10 mouse cellular contexts compared by ENCODE assay signal in genomic region chr19:4155223-4156072, GRCm38 (mm10). TPM values are rescaled to one million over a fixed set of nuclear protein-coding genes. Genes with fewer than 3 reads are reported as not detected.
DNase-seq lines count a peak whose midpoint lies in the region; ATAC-seq and TF ChIP-seq lines count a peak whose summit lies in the region.
"Had no signal": no experiment of that assay in that cellular context is flagged by ENCODE, and none has a peak within 500 bp of the region (broad histone marks: within the 10 kb centered on the region; RNA-seq: fewer than 3 reads in every experiment).

No protein-coding gene starts in this region.

- peaks cover 80% of the 10 kb centered on the region for H3K36me3 ChIP-seq in heart, embryonic 10.5 days
- peaks cover 83% of the 10 kb centered on the region for H3K36me3 ChIP-seq in midbrain, embryonic 13.5 days
- H3K36me3 ChIP-seq in midbrain, embryonic 16.5 days (ENCODE audit: control insufficient read depth, insufficient read depth, low read length) = peaks cover 32% of the 10 kb centered on the region
- peaks cover 34% of the 10 kb centered on the region for H3K36me3 ChIP-seq in stomach, postnatal 0 days (ENCODE audit: control insufficient read depth, insufficient read depth, low read length)

- H3K4me2 ChIP-seq in midbrain, embryonic 13.5 days (replicated peaks) = no peak overlapping the region
- no peak overlapping the region for H3K4me2 ChIP-seq in midbrain, embryonic 16.5 days (ENCODE audit: low read length)
- no peak overlapping the region for H3K4me2 ChIP-seq in stomach, postnatal 0 days (replicated peaks; ENCODE audit: low read depth)
- H3K4me2 ChIP-seq: lung, embryonic 15.5 days had no signal

- intact Hi-C loops in heart, postnatal 10 days (cut with DNase I) = no loop called here
- intact Hi-C loops in gastrocnemius, adult 2 months (cut with DNase I) = no loop called here

- TF ChIP-seq CTCF in stomach, postnatal 0 days (IDR thresholded peaks at IDR 0.05; ENCODE audit: low read depth) = no peak
- no peak for TF ChIP-seq CTCF in gastrocnemius, adult 2 months (IDR thresholded peaks at IDR 0.05)

- no peaks in the 10 kb centered on the region for H3K27me3 ChIP-seq in heart, embryonic 10.5 days (ENCODE audit: insufficient read depth, poor library complexity, severe bottlenecking)
- H3K27me3 ChIP-seq in midbrain, embryonic 13.5 days = no peaks in the 10 kb centered on the region
- H3K27me3 ChIP-seq in midbrain, embryonic 16.5 days (ENCODE audit: control insufficient read depth, insufficient read depth, low read depth, low read length) = no peaks in the 10 kb centered on the region
- no peaks in the 10 kb centered on the region for H3K27me3 ChIP-seq in stomach, postnatal 0 days (ENCODE audit: control insufficient read depth, insufficient read depth, low read length)
- H3K27me3 ChIP-seq: lung, embryonic 15.5 days had no signal

- peaks cover 48% of the 10 kb centered on the region for H3K4me1 ChIP-seq in heart, embryonic 10.5 days
- peaks cover 8% of the 10 kb centered on the region; the same call in 1 of the 2 replicates for H3K4me1 ChIP-seq in midbrain, embryonic 13.5 days (replicated peaks)
- H3K4me1 ChIP-seq in midbrain, embryonic 16.5 days (ENCODE audit: control insufficient read depth, insufficient read depth, low read length) = no peaks in the 10 kb centered on the region
- no peaks in the 10 kb centered on the region for H3K4me1 ChIP-seq in stomach, postnatal 0 days (replicated peaks; ENCODE audit: control insufficient read depth, insufficient read depth)
- H3K4me1 ChIP-seq: lung, embryonic 15.5 days had no signal

- no peak for DNase-seq in heart, embryonic 10.5 days (ENCODE audit: low spot score)
- DNase-seq in heart, postnatal 10 days = no peak
- no peak for DNase-seq in stomach, postnatal 0 days (ENCODE audit: low spot score)
- DNase-seq in gastrocnemius, adult 2 months = no peak
- DNase-seq: kidney, adult 9 months had no signal

- no peak for ATAC-seq in midbrain, embryonic 13.5 days
- no peak for ATAC-seq in midbrain, embryonic 16.5 days
- peak; percentile 33 for ATAC-seq in activated CD4-positive, CD25-positive, alpha-beta regulatory T cell, adult 4 months
- peak; percentile 32 for ATAC-seq in megakaryocyte-erythroid progenitor cell, adult 5-6 weeks (replicated peaks; ENCODE audit: low FRiP score, low TSS enrichment, poor library complexity, severe bottlenecking)
- ATAC-seq in stomach, postnatal 0 days (ENCODE audit: low FRiP score, low TSS enrichment) = no peak

- 81% methylated on average over 6 of the region's 6 CpGs for WGBS in heart, embryonic 10.5 days
- WGBS in midbrain, embryonic 13.5 days = 68% methylated on average over 6 of the region's 6 CpGs
- WGBS in midbrain, embryonic 16.5 days = 73% methylated on average over 6 of the region's 6 CpGs
- WGBS in stomach, postnatal 0 days = 80% methylated on average over 6 of the region's 6 CpGs

- H3K27ac ChIP-seq in heart, embryonic 10.5 days = peak overlapping the region; percentile 47
- peak overlapping the region; percentile 19; the same call in 1 of the 2 replicates for H3K27ac ChIP-seq in midbrain, embryonic 13.5 days
- no peak overlapping the region for H3K27ac ChIP-seq in midbrain, embryonic 16.5 days (ENCODE audit: low read length)
- H3K27ac ChIP-seq in stomach, postnatal 0 days (replicated peaks) = no peak overlapping the region
- no peak overlapping the region for H3K27ac ChIP-seq in gastrocnemius, adult 2 months
- H3K27ac ChIP-seq: lung, embryonic 15.5 days had no signal

- no peaks in the 10 kb centered on the region for H3K9me3 ChIP-seq in heart, embryonic 10.5 days
- H3K9me3 ChIP-seq in midbrain, embryonic 13.5 days = no peaks in the 10 kb centered on the region
- no peaks in the 10 kb centered on the region for H3K9me3 ChIP-seq in midbrain, embryonic 16.5 days (replicated peaks; ENCODE audit: control insufficient read depth, low read length, poor library complexity, severe bottlenecking)
- no peaks in the 10 kb centered on the region for H3K9me3 ChIP-seq in stomach, postnatal 0 days (ENCODE audit: control insufficient read depth, low read length)
- H3K9me3 ChIP-seq: lung, embryonic 15.5 days had no signal

- H3K4me3 ChIP-seq in heart, embryonic 10.5 days = peak overlapping the region; percentile 8; the same call in 1 of the 2 replicates
- H3K4me3 ChIP-seq in midbrain, embryonic 13.5 days (replicated peaks) = no peak overlapping the region
- H3K4me3 ChIP-seq in midbrain, embryonic 16.5 days (ENCODE audit: low read depth, low read length) = no peak overlapping the region
- H3K4me3 ChIP-seq in stomach, postnatal 0 days (ENCODE audit: low read depth, low read length) = no peak overlapping the region
- no peak overlapping the region for H3K4me3 ChIP-seq in gastrocnemius, adult 2 months
- H3K4me3 ChIP-seq: lung, embryonic 15.5 days had no signal

- H3K9ac ChIP-seq in midbrain, embryonic 13.5 days (replicated peaks) = peak overlapping the region; percentile 37; the same call in 1 of the 2 replicates
- no peak overlapping the region for H3K9ac ChIP-seq in midbrain, embryonic 16.5 days (ENCODE audit: low read depth, low read length)
- H3K9ac ChIP-seq in stomach, postnatal 0 days (ENCODE audit: low read length) = no peak overlapping the region
- H3K9ac ChIP-seq: lung, embryonic 15.5 days had no signal

- no peak for TF ChIP-seq EP300 in stomach, postnatal 0 days (optimal IDR thresholded peaks at IDR 0.05)

RNA-seq across cellular contexts. Expression of gene Ptprcap, which starts 2.0 kb away (rescaled TPM):
- polyA plus RNA-seq in heart, embryonic 10.5 days (2016; fragmentation: Nextera tagmentation; extraction: Ambion mirVana) = 1.8 and 4.4 TPM in 2 replicates
- 1 to 10 TPM; 1.6 to 2.2 TPM for total RNA-seq in heart, postnatal 10 days (2021)
- 0.24 and 0.50 TPM in 2 replicates for polyA plus RNA-seq in midbrain, embryonic 13.5 days (2015; fragmentation: Nextera tagmentation; extraction: Ambion mirVana)
- 0.28 TPM in 1 of 2 replicates, not detected in the other for polyA plus RNA-seq in midbrain, embryonic 16.5 days (2015; fragmentation: Nextera tagmentation; extraction: Ambion mirVana)
- polyA plus RNA-seq in activated CD4-positive, CD25-positive, alpha-beta regulatory T cell, adult 4 months (2017; shearing (Covaris generic)) = 1,000 to 10,000 TPM; 1,013 to 1,027 TPM
- 53.0 and 63.6 TPM in 2 replicates for total RNA-seq in megakaryocyte-erythroid progenitor cell, adult 5-6 weeks (2014; fragmentation: Nextera tagmentation)
- total RNA-seq in megakaryocyte-erythroid progenitor cell, adult 5-6 weeks (2017) = 104 and 112 TPM in 2 replicates
- polyA plus RNA-seq in stomach, postnatal 0 days (2015; fragmentation: Nextera tagmentation; extraction: Ambion mirVana) = 1.1 and 1.3 TPM in 2 replicates
- under 1 TPM in 1 of 2 experiments, not detected in 1; 0.43 TPM for total RNA-seq in gastrocnemius, adult 2 months (2021)

RNA-seq across cellular contexts. Expression of gene Coro1b, which starts 7.0 kb away (rescaled TPM):
- polyA plus RNA-seq in heart, embryonic 10.5 days (2016; fragmentation: Nextera tagmentation; extraction: Ambion mirVana) = 135 and 146 TPM in 2 replicates
- 10 to 100 TPM; 87.2 to 90.7 TPM for total RNA-seq in heart, postnatal 10 days (2021)
- 121 and 127 TPM in 2 replicates for polyA plus RNA-seq in midbrain, embryonic 13.5 days (2015; fragmentation: Nextera tagmentation; extraction: Ambion mirVana)
- polyA plus RNA-seq in midbrain, embryonic 16.5 days (2015; fragmentation: Nextera tagmentation; extraction: Ambion mirVana) = 102 and 119 TPM in 2 replicates
- polyA plus RNA-seq in activated CD4-positive, CD25-positive, alpha-beta regulatory T cell, adult 4 months (2017; shearing (Covaris generic)) = 100 to 1,000 TPM; 212 to 255 TPM
- total RNA-seq in megakaryocyte-erythroid progenitor cell, adult 5-6 weeks (2014; fragmentation: Nextera tagmentation) = 103 and 123 TPM in 2 replicates
- total RNA-seq in megakaryocyte-erythroid progenitor cell, adult 5-6 weeks (2017) = 42.8 and 97.1 TPM in 2 replicates
- polyA plus RNA-seq in stomach, postnatal 0 days (2015; fragmentation: Nextera tagmentation; extraction: Ambion mirVana) = 127 and 133 TPM in 2 replicates
- 10 to 100 TPM in 1 of 2 experiments, 1 to 10 TPM in 1; 9.8 to 14.7 TPM for total RNA-seq in gastrocnemius, adult 2 months (2021)

RNA-seq across cellular contexts. Expression of gene Rps6kb2, which starts 7.7 kb away (rescaled TPM):
- polyA plus RNA-seq in heart, embryonic 10.5 days (2016; fragmentation: Nextera tagmentation; extraction: Ambion mirVana) = 53.4 and 57.0 TPM in 2 replicates
- 10 to 100 TPM; 22.4 to 24.3 TPM for total RNA-seq in heart, postnatal 10 days (2021)
- 60.5 and 62.9 TPM in 2 replicates for polyA plus RNA-seq in midbrain, embryonic 13.5 days (2015; fragmentation: Nextera tagmentation; extraction: Ambion mirVana)
- polyA plus RNA-seq in midbrain, embryonic 16.5 days (2015; fragmentation: Nextera tagmentation; extraction: Ambion mirVana) = 52.7 and 58.0 TPM in 2 replicates
- polyA plus RNA-seq in activated CD4-positive, CD25-positive, alpha-beta regulatory T cell, adult 4 months (2017; shearing (Covaris generic)) = 10 to 100 TPM; 21.9 to 25.0 TPM
- total RNA-seq in megakaryocyte-erythroid progenitor cell, adult 5-6 weeks (2014; fragmentation: Nextera tagmentation) = 60.4 and 60.9 TPM in 2 replicates
- total RNA-seq in megakaryocyte-erythroid progenitor cell, adult 5-6 weeks (2017) = 14.7 and 39.7 TPM in 2 replicates
- 41.1 and 49.3 TPM in 2 replicates for polyA plus RNA-seq in stomach, postnatal 0 days (2015; fragmentation: Nextera tagmentation; extraction: Ambion mirVana)
- total RNA-seq in gastrocnemius, adult 2 months (2021) = 10 to 100 TPM; 24.8 to 27.8 TPM

RNA-seq across cellular contexts. Expression of gene Cabp4, which starts 11.6 kb away (rescaled TPM):
- not detected in 2 replicates for polyA plus RNA-seq in heart, embryonic 10.5 days (2016; fragmentation: Nextera tagmentation; extraction: Ambion mirVana)
- total RNA-seq in heart, postnatal 10 days (2021) = not detected
- 0.19 and 0.34 TPM in 2 replicates for polyA plus RNA-seq in midbrain, embryonic 13.5 days (2015; fragmentation: Nextera tagmentation; extraction: Ambion mirVana)
- polyA plus RNA-seq in midbrain, embryonic 16.5 days (2015; fragmentation: Nextera tagmentation; extraction: Ambion mirVana) = 0.24 and 0.48 TPM in 2 replicates
- polyA plus RNA-seq in activated CD4-positive, CD25-positive, alpha-beta regulatory T cell, adult 4 months (2017; shearing (Covaris generic)) = 1 to 10 TPM; 1.1 to 1.4 TPM
- total RNA-seq in megakaryocyte-erythroid progenitor cell, adult 5-6 weeks (2014; fragmentation: Nextera tagmentation) = 0.39 and 1.5 TPM in 2 replicates
- not detected in 2 replicates for total RNA-seq in megakaryocyte-erythroid progenitor cell, adult 5-6 weeks (2017)
- polyA plus RNA-seq in stomach, postnatal 0 days (2015; fragmentation: Nextera tagmentation; extraction: Ambion mirVana) = 0.05 TPM in 1 of 2 replicates, not detected in the other
- not detected for total RNA-seq in gastrocnemius, adult 2 months (2021)

RNA-seq across cellular contexts. Expression of gene Gpr152, which starts 15.9 kb away (rescaled TPM):
- polyA plus RNA-seq in heart, embryonic 10.5 days (2016; fragmentation: Nextera tagmentation; extraction: Ambion mirVana) = not detected in 2 replicates
- total RNA-seq in heart, postnatal 10 days (2021) = not detected
- 0.05 and 0.08 TPM in 2 replicates for polyA plus RNA-seq in midbrain, embryonic 13.5 days (2015; fragmentation: Nextera tagmentation; extraction: Ambion mirVana)
- 0.09 TPM in 1 of 2 replicates, not detected in the other for polyA plus RNA-seq in midbrain, embryonic 16.5 days (2015; fragmentation: Nextera tagmentation; extraction: Ambion mirVana)
- not detected for polyA plus RNA-seq in activated CD4-positive, CD25-positive, alpha-beta regulatory T cell, adult 4 months (2017; shearing (Covaris generic))
- total RNA-seq in megakaryocyte-erythroid progenitor cell, adult 5-6 weeks (2014; fragmentation: Nextera tagmentation) = not detected in 2 replicates
- total RNA-seq in megakaryocyte-erythroid progenitor cell, adult 5-6 weeks (2017) = not detected in 2 replicates
- 0.02 TPM in 1 of 2 replicates, not detected in the other for polyA plus RNA-seq in stomach, postnatal 0 days (2015; fragmentation: Nextera tagmentation; extraction: Ambion mirVana)
- not detected for total RNA-seq in gastrocnemius, adult 2 months (2021)
- polyA plus RNA-seq: lung, embryonic 15.5 days had no signal

Comparison
In these comparisons a context has a peak if more than half of its experiments do, and no peak if none do; other contexts are left out.
1. H3K27ac ChIP-seq: peak in heart, embryonic 10.5 days (single experiment) and midbrain, embryonic 13.5 days (single experiment); none in midbrain, embryonic 16.5 days (single experiment), stomach, postnatal 0 days (single experiment) and gastrocnemius, adult 2 months (single experiment).
2. ATAC-seq: peak in activated CD4-positive, CD25-positive, alpha-beta regulatory T cell, adult 4 months (single experiment) and megakaryocyte-erythroid progenitor cell, adult 5-6 weeks (single experiment); none in midbrain, embryonic 13.5 days (single experiment), midbrain, embryonic 16.5 days (single experiment) and stomach, postnatal 0 days (single experiment).
3. RNA of gene Ptprcap, which starts 2.0 kb away (polyA plus RNA-seq): 1,013 to 1,027 TPM in activated CD4-positive, CD25-positive, alpha-beta regulatory T cell, adult 4 months; 1.8 to 4.4 TPM in heart, embryonic 10.5 days, 1.1 to 1.3 TPM in stomach, postnatal 0 days, 0.24 to 0.50 TPM in midbrain, embryonic 13.5 days and 0.28 TPM in midbrain, embryonic 16.5 days; every median in the first group is over 100 times any median in the second.